Mouse (Mus musculus): ENCODE data around the gene Dlec1.

Dlec1 gene

DNA sequence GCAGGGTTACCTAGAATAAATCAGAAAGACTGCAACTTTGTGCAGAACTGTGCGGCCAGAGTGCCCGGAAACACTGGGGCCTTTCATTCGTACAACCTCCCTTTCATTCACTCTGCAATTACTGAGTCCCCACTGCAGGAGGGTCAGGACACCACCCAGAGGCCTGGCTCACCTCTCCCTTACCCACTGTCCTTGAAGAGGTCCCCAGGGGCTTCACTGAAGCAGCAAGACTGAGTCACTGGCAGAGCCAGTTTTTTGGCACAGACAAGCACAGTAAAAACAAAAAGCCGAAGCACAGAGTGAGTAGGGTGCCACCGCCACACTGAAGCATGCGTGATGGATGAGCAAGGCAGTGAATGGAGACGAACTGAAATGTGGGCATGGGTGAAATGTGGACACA lies 12.8 kb upstream of the Dlec1 start:
- DNase-seq (ENCODE audit: low read depth): peak; percentile 62

DNA sequence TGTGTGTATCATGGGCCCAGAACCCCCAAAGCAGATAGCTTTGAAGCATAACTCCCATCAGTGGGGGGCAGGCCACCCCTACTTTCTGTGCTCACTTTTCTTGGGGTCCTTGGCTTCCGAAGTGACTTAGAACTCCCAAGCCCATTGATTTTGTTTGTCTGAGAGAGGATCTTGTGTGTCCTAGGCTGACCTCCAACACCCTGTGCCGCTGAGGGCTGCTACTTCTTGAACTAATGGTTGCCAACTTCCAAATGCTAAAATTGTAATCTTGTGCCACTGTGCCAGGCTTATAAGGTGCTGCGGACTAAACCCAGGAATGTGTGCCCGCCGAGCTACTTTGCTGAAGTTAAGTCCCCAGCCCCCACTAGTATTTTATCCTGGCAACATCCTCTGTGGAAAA lies 11.8 kb upstream of the Dlec1 start:
- no peak for DNase-seq (ENCODE audit: low read depth)

DNA sequence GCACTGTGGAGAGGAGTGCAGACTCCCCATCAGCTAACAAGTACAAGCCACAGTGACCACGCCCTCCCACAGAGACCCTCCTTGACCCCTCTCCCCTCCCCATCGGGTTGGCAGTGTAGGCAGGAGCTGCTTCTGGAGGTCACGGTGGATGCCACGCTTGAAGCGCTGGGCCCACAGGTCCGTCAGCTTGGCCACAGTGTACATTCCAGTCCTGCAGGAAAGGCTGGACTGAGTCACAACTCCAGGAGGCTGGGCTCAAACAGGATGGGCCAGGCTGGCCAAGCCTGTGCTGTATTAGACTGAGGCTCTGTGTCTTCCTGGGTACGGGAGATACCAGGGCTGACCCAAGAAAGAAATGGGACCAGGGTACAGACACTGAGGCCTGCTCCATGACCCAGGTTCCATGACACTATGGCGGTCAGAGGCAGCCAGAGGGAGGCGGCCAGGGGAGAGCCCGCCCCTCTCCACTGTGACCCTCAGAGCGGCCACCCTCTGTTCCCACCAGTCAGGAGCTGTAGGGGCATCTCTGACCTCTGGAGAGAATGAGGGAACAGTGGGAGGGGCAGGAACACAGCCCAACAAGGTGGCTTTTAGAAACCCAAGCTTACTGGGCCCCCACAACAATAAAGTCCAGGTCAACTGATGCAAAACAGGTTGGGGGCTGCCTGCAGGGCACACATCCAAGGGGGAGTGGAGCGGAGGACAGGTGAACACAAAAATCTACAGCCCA lies 10.5 kb upstream of the Dlec1 start:
- peak; percentile 69 for DNase-seq (ENCODE audit: low read depth)

DNA sequence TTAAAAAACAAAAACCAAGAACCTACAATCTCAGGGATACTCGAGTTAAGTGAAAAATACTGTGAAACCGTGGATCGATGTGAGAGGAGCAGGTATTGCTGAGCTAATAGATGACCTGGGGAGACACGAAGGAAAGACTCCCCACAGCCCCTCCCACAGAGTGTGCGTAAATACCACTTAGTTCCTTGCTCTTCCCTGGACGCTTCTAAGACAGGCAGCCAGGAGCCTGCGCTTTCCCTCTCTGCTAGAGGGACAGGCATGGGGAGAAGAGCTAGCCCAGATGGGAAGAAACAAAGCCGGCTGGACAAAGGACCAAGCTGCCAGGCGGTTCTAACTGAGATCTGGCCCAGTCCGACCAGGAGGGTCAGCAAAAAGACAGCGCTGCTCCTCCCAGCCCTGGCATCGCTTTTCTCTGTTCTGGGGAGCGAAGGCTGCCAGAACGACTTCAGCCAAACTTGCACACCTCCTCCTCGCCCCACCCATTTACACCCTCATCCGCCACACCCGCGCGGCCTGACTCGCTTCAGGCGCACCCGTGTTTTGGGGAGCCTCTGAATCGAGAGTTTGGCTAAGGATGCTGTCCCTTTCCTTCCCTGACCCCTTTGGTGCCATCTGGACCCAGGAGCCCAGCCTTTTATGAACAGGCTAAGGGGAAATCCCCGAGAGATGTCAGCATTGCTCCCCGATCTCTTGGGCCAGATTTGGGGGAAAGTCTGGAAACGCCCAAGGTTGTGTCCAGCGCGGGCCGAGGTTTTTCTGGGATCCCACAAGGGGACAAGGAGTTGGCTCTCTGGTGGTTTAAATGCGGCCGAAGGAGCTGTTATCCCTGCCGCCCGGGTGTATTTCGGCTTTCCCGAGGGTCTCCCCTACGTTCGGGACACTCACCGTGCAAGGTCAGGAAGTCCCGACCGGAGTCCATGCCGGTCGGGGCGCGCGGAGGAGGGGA lies 9.5 kb upstream of the Dlec1 start:
- DNase-seq (ENCODE audit: low read depth): peak; percentile 50

DNA sequence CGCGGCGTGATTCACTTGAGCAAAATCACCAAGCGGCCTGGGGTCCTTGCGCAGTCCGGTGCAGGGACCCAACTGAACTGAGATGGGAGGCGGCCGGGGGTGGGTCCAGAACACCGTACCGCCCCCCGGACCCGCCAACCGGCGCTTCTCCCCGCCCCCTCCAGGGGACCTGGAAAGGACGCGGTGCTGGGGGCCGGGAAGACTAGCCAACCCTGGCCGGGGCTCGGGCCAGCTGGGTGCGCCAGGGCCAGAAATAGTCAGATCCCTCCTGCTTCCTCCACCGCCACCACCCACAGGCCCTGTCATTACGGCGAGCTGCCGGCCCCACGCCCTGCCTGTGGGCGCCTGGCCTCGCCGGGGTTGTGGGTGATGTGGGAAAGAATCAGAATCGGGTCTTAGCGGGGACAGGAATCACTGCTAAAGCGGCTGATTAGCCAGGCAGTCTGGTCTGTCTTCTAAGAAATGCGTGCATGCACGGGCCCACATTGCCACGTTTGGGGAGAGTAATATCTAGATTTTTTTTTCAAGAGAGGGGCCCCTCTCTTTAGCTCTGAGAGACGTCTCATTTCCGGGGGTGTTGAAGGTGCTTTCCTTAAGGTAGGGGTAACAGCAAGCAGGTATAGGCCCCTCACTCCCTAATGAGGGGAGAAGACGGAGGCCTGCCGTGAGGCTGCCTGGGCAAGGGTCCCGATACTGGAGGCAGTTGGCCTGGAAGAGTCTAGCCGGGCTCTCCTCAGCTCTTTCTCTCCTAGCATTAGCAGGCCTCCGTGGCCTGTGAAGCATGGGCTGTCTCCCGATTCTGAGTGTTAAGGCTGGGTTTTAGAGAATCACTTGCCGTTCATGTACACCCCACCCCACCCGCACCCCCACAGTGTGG lies 8.6 kb upstream of the Dlec1 start, which contains the start of gene Plcd1:
Gene Plcd1, minus strand, starts transcription at position 84 of the 877 bp plus-strand sequence.
- DNase-seq (ENCODE audit: low read depth): peak; percentile 85

DNA sequence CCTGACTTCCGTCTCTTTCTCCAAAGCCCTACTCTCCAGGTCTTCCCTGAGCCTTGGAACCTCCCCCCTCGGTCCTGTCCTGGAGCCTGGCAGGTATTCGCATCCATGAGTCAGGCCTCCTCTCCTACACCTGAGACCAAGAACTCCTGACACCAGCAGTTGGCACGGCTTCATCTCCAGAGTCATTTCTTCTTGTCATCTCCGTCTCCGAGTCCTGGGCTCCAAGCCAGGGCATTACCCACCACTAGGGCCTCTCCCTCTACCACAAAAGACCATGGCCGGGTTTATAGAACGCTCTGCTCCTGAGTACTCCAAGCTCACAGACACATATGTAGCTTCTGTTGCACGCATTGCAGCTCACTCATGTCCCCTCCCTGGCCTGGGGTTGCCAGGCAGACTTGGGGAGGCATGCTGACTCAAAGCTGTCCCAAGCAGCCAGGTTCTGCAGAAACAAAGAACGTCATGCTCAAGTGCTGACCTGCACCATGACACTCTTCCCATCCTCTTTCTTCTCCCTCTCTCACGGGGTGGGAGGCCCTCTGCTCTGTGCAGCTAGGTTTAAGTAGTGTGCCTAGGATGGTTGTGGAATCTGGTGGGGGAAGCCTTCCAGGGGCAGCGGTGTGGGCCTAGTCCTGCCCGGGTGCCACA lies 7.7 kb upstream of the Dlec1 start:
- DNase-seq (ENCODE audit: low read depth): no peak

DNA sequence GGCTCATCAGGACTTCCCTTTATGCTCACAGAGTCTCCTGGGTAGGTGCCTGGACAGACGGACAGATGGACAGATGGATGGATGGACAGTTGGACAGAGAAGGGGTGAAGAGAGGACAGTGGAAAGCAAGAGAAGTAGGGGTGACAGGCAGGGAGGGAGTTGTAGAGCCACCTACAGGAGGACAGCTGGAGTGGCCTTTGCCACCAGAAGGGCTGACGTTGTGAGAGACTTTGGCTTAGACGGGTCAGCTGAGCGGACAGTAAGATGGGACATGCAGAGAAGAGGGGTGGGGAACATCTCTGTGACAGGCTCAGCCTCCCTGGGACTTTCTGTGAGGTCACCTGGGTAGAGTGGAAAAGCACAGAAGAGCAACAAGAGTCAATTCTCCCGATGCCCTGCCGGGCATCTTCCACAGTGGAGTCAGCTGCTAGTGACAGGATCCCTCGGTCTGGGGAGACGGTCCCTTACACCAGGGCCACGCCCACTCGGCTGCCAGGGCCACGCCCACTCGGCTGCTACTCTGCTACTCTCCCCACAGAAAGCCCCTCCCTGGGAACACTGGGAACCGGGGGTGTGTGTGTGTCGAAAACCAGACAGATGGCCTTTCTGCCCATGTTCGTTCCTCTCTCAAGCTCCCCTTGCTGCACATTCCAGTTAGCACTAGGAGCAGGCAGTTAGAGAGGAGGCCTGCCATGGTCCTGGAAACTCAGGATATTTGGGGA lies 1.9 kb upstream of the Dlec1 start:
- DNase-seq (ENCODE audit: low read depth): no peak

DNA sequence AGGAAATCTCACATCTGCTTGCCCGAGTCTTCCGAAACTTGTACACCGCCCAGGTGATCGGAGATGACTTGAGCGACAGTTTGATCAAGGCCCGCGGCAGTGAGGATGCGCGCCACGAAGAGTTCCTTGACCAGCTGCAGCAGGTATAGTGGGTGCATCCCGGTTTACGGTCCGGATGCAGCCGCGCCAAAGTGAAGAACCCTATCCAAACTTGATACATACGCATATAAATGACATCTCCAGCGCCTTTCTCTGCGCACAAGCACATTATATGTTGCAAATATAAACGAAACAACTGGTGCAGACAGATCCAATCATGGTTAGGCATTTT lies 470 bp downstream of the Dlec1 start:
- DNase-seq (ENCODE audit: low read depth): no peak

DNA sequence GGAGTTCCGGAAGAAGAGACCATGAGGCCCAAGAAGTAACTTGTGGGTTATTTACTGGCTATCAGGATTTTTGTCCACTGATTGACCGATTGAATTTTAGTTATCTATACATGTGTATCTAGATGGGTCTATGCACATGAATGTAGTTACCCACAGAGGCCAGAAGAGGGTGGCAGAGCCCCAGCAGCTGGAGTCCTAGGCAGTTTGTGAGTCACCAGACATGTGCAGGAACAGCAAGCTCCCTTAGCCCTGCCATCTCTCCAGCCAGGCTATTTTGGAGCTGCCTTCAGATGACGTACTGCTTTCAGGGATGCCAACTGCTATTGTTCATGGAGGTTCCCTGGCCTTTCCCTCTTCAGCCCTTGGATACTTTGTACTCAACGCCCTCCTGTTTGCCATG lies 5.3 kb downstream of the Dlec1 start:
- peak; percentile 79 for DNase-seq (ENCODE audit: low read depth)

DNA sequence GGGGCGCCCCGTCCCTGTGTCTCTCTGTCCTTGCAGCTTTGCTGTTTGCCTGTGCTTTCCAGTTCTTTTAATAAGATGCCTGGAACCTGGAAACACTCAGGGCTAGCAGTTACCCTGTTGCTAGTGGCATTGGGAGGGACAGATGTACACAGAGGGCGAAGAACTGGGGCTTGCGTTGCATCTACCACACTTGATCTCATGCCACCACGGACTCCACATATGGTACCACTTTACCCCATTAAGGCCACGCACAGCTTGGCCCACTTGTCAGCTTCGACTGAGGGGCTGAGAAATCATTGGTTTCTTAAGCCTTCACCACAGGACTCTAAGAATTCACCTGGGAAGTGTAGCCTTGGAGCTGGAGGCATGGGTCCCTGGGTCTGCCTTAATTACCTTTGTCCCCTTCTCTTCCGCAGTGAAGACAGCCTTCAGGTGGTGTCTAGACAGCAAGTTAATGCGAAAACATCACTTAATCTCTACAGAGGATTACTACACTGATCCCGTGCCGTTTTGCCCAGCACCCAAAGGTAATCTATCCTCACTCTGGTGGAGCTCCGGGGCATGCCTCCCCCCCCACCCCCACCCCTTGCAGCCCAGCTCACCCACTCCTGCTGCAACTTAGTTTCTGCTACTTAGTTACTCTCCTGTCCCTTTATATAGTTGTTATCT lies 7.5 kb downstream of the Dlec1 start:
- DNase-seq (ENCODE audit: low read depth): no peak

DNA sequence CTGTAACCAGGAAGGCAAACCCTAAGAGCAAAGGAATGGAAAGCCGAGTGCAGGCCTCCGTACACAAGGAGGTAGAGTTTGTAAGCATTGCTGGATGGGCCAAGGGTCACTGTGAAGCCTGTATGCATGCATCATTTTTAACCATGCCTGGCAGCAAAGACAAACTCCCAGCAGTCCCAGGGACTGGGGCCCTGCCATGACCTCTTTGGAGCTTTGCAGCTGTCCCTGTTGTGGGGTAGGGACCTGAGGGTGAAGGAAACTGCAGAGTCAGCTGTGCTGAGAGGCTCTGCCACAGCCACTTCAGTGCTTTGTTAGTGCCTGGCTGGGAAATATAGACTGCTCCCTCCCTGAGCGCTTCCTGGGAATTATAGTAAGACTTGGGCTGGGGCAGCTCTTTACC lies 8.4 kb downstream of the Dlec1 start:
- DNase-seq (ENCODE audit: low read depth): no peak

DNA sequence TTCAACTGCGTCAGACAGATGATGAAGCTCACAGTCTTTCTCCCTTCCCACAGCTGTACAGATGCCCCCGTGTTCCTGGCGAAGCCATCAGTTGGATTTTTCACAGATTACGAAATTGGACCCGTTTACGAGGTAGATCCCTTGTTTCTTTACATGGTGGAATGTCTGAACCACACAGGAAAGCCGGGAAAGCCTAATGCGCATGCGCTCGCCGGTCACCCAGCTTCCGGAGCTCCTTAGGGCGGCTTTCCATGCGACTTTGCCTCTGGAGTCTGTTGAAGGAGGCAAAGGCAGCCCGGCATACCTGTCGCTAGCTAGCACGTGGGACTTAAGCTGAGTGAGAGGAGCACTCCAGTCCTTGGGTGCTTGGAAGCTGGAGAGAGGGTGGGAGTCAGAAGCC lies 12.6 kb downstream of the Dlec1 start:
- DNase-seq (ENCODE audit: low read depth): no peak

DNA sequence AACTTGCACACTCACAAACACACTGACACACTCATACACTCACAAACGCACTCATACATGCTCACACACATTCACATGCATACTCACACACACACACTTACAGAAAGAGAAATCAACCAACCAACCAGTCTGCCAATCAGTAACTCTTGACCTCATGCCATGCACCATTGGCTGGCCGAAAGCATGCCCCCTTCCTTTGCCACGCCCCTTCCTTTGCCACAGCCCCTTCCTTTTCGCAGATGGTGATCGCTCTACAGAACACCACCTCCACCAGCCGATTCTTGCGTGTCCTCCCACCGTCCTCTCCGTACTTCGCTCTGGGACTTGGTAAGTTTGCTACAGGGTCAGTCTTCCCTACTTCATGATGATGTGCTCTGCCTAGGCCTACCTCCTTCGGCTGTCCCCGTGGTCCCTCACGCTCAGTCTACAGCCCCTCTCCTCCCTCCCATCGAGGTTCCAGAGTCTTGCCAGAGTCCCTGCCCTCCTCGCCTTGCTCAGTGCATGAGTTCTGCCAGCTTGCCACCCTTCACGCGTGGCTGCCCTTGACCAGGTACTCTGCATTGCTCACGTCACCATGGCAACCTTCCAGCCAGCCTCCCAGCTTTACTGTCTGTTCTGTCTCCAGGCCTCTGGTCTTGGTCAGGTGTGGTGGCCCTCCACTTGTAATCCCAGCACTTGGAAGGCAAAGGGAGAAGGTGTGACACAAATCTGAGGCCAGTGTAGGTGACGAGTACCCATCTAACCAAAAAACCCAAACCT lies 17.3 kb downstream of the Dlec1 start:
- no peak for DNase-seq (ENCODE audit: low read depth)

DNA sequence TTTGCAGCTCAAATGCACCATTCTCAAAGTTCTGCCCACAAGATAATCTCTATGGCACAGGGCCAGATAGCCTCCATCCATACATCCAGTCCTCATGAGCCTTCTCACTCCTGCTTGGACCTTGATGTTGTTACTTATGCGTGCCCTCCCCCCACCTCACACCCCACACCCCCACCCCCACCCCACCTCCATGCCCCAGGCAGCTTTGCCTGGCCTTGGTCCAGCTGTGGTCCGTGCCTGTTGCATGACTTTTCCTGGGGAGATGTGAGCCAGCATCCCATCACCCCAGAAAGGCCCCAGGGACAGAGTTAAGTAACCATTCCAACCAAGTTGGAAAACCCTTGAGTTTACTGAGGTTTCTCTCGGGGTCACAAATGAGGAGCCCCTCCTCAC lies 17.9 kb downstream of the Dlec1 start:
- peak; percentile 24 for DNase-seq (ENCODE audit: low read depth)

DNA sequence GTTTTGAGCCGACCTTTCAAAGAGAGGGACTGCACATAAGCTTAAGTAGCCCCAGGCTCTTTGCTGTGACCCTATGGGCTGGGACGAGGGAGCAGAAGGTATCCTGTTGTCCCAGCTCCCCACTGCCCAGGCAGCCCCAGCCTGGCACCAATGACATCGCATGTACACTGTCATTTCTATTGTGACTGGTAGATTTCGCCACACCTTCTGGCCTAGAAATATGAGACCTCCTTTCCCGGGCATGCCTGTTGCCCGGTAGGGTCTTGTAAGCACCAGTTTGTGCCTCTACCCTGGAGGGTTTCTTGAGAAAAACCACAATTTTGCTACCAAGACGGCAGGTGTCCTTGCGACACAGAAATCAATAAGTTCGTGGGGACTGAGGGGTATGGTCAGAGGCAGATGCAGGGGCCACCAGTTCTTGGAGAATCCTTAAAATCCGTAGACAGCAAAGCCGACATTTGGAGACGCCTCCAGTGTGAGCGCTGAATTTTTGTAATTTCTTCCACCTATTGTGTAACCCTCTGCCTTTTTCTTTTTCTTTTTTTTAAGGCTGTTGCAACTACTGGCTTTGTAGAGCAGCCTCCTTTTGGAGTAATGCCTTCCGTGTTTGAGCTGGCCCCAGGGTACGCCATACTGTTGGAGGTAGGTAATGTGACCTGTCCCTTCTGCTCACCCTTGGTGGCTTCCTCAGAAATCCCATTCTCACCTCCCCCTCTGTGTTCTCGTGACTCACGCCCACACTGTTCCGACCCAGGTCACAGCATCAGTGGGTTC lies 20.5 kb downstream of the Dlec1 start:
- peak; percentile 21 for DNase-seq (ENCODE audit: low read depth)

DNA sequence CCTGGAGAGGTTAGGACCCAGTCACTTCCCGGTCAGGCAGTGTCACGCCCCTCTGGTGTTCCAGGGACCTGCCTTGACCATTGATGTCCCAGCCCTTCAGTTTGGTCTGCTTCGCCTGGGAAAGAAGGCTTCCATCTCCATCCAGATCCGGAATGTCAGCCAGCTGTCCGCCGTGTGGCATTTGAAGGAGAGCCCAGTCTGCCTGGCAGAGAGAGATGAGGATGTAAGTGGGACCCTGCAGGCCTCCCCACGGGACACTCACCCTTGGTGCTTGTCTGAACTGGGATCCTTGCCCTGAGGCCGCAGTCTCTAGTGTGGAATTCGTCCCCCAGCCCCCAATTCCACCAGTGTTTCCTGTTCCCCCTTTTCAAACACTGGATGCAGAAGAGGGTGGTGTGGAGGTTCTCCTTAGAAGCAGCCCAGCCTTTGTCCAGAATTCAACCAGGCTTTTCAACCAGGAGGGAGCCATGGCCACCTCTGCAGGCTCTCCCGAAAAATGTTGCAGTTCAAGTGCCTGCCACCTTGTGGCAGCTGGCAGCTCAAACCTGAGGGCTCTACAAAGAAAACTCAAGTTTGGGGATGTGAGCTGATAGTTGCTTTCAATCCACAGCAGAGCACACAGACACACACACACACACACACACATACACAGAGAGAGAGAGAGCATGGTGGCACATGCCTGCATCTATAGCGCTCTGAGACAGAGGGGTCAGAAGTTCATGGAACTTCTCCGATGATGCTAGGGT lies 26.3 kb downstream of the Dlec1 start:
- DNase-seq (ENCODE audit: low read depth): peak; percentile 35

DNA sequence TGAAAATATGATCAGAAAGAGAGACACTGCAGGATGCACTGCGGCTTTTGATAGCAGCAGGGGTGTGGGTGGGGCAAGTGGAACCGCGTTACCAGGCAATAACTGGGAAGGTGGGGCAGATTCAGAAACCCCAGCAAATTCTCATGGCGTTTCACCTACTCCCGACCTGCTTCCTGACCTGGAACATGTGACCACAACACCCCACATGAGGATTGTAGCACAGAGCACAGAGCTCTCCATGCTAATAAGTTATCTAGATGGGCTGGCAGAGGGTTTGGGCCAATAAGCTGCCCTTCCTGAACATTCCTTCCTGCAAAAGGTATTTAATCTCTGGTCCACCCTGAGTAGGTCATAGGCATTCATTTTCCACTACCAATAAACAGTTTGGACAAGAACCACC lies 28.4 kb downstream of the Dlec1 start:
- DNase-seq (ENCODE audit: low read depth): no peak

DNA sequence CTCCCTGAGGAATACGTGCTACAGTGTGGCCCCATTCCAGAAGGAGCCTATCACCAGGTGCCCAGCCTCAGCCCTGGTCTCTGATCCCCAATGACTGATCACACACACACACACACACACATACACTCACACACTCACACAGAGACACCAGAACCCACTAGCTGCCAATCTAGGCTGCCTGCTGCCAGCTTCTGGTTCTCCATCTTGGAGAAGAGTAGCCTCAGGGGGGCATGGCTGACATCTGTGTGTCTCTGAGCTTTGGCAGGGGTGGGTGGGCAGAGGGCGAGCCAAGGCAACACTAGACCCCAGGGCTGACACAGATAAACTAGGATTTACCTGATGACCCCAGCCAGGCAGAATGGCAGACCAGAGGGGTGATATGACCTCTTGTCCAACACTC lies 36.6 kb downstream of the Dlec1 start:
- DNase-seq (ENCODE audit: low read depth): no peak
